Mouse (Mus musculus) lung, embryonic 14.5 days (tissue): Measurements from ENCODE around the gene Gm6356. TPM values are rescaled to one million over a fixed set of nuclear protein-coding genes. Genes with fewer than 3 reads are reported as not detected.
"Not testable (repeated sequence)": the region's sequence is repeated elsewhere in the genome, so short reads cannot be mapped to it uniquely, and the experiment has no call there.

Source experiments
- ATAC-seq: fragments of 200-750 bp; cut with Nextera tagmentation; 2 replicates; pipeline ENCODE4 v1.8.0; 2017; ENCODE audit warnings: mild to moderate bottlenecking, moderate TSS enrichment, moderate library complexity; ENCODE audit not compliant: insufficient read depth
- DNase-seq: peaks from one replicate; pipeline ENCODE4 v3.0.0-alpha.2; 2015
- H3K27ac ChIP-seq: fragments of 300-500 bp; sonication (generic); 2 replicates; pipeline ENCODE4 v1.5.1; 2014; ENCODE audit warnings: low read depth, mild to moderate bottlenecking, moderate library complexity
- H3K27me3 ChIP-seq: fragments of 300-500 bp; sonication (generic); 2 replicates; pipeline ENCODE4 v1.6.1; 2014; ENCODE audit warnings: low read length, control low read depth; ENCODE audit not compliant: insufficient read depth
- H3K36me3 ChIP-seq: fragments of 300-500 bp; sonication (generic); 2 replicates; pipeline ENCODE4 v1.6.1; 2014; ENCODE audit warnings: control low read depth; ENCODE audit not compliant: insufficient read depth
- H3K4me1 ChIP-seq: fragments of 300-500 bp; sonication (generic); 2 replicates; pipeline ENCODE4 v1.6.1; 2014; ENCODE audit warnings: antibody characterized with exemption, control low read depth; ENCODE audit not compliant: insufficient read depth
- H3K4me2 ChIP-seq: fragments of 300-500 bp; sonication (generic); 2 replicates; pipeline ENCODE4 v1.6.1; 2014; ENCODE audit warnings: mild to moderate bottlenecking
- H3K4me3 ChIP-seq: fragments of 300-500 bp; sonication (generic); 2 replicates; pipeline ENCODE4 v1.5.1; 2014; ENCODE audit warnings: low read depth, low read length
- H3K9ac ChIP-seq: fragments of 300-500 bp; sonication (generic); 2 replicates; pipeline ENCODE4 v1.6.1; 2014
- H3K9me3 ChIP-seq: fragments of 300-500 bp; sonication (generic); 2 replicates; pipeline ENCODE4 v1.6.1; 2016; ENCODE audit warnings: low read depth, low read length, control low read depth
- WGBS: fragments of 180-500 bp; shearing (Covaris S2); extraction: QIAGEN DNeasy Blood & Tissue Kit; methylation state at CpG from one replicate; pipeline ENCODE4 v1.1.7; 2014; 5-methylcytosine and 5-hydroxymethylcytosine counted together
- polyA plus RNA-seq: library from polyadenylated mRNA; unstranded; fragments of >200 nt; fragmentation: Nextera tagmentation; extraction: Ambion mirVana; gene quantifications from 2 replicates; pipeline ENCODE4 v1.2.1, GENCODE M21; 2014

The Gm6356 gene
- polyA plus RNA-seq: not detected in 2 replicates

DNA sequence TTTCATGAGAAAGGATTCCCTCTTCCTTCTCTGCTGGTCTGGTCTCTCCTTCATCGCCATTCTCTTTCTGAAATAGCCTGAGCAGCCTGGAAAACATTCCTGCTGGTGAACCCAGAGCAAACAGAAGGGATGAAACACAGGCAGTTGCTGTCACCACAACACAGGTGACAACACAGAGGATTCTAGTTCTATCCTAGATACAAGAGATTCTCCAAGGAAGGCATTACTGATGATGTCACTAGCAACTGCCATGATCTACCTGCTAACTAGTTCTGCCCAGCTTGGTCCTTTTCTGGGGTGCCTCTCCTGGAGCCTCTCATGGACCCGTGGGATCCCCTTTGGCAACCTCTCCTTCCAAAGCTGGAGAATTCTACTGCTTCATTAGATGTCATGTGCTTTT, at the start of gene Gm6356:
TSS of gene Gm6356 (minus strand) at position 101 of the 400 bp plus-strand sequence.
- H3K36me3 ChIP-seq, H3K4me3 ChIP-seq, ATAC-seq, H3K27me3 ChIP-seq, H3K4me1 ChIP-seq, DNase-seq, H3K9me3 ChIP-seq, H3K27ac ChIP-seq, H3K9ac ChIP-seq, H3K4me2 ChIP-seq: not testable (repeated sequence)
- WGBS: 35% methylated on average over 1 of the region's 2 CpGs

Other genes with a start within 250 kb of the Gm6356 start
- gene Gm3636, start 231.5 kb downstream of the Gm6356 start, polyA plus RNA-seq: 5.7 and 6.1 TPM in 2 replicates
- gene Gm8362, start 199.4 kb downstream of the Gm6356 start, polyA plus RNA-seq: not detected in 2 replicates
- gene Gm3642, start 133.5 kb downstream of the Gm6356 start, polyA plus RNA-seq: not detected in 2 replicates
- 0.88 and 1.0 TPM in 2 replicates for gene Gm3667, start 83.9 kb downstream of the Gm6356 start, polyA plus RNA-seq
- 0.66 and 0.93 TPM in 2 replicates for gene Gm10406, start 53.6 kb upstream of the Gm6356 start, polyA plus RNA-seq
- gene Gm3685, start 71.2 kb upstream of the Gm6356 start, polyA plus RNA-seq: not detected in 2 replicates
- 1.9 TPM in 2 replicates for gene Gm3696, start 126.8 kb upstream of the Gm6356 start, polyA plus RNA-seq
- not detected in 2 replicates for gene Gm6676, start 151.6 kb upstream of the Gm6356 start, polyA plus RNA-seq
- gene Gm3512, start 200.7 kb upstream of the Gm6356 start, polyA plus RNA-seq: 3.5 and 4.2 TPM in 2 replicates
- not detected in 2 replicates for gene Gm16434, start 220.7 kb upstream of the Gm6356 start, polyA plus RNA-seq